Mouse (Mus musculus) urinary bladder, postnatal 25 days (tissue): ENCODE measurements at regions not wholly inside any gene's neighbourhood (a gene's known extent, or its start where the extent isn't known, plus 50 kb on each side); places are given as distances from the start of the nearest gene placed in this dataset.

Source experiments
- DNase-seq: peaks from one replicate; pipeline ENCODE4 v3.0.0; 2022; ENCODE audit warnings: low spot score

DNA sequence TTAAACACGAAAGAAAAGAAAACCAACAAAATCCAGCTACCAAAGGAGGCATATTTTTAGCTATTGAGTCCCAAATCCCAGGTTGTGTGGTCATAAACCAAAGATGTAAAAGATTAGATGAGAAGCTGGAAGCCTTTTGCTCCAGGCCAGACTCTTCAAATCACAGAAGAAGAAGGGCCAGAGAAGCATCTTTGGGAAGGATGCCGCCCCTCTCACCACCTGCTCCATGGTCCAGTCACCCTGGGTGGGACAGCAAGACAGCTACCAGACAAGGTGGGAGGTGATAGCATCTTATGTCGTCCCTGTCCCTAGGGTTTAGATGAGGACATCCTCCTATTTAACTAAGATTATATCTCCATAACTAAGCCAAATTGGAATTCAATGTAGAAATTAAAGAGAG lies 95.1 kb upstream of the Myocd start:
- no peak for DNase-seq

DNA sequence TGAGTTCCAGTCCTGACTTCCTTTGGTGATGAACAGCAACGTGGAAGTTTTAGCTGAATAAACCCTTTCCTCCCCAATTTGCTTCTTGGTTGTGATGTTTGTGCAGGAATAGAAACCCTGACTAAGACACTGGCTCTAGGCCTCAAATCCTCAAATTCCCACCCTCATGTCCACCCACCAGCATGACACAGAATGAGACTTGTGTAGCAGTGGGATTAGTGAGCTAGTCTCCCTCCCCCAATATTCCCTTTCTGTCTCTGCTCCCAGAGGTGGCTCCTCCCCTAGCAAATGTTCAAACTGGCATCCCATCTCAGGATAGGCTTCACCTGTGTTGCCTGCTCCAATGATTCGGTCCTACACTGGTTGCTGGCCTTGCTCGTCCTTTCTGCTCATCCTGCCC lies 94.1 kb upstream of the Myocd start:
- DNase-seq, result no peak

DNA sequence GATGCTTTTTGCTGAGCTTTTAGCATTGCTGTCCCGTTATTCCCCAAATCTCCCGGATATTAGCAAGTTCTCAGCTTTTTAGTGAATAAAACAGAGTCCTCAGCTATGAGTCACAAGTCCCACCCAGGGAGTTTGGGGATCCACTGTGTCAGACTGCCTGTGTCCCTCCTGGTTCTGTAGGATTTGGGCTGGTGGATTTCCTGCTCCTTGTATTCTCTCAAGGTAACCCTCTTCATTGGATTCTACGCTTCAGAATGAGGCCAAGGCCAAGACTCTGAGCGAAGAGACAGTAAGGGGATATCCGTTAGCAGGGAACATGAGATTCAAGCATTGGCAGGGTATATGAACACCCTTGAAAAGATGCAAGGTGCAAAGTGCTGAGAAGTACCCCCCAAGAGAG lies 90.9 kb upstream of the Myocd start:
- DNase-seq, result no peak

DNA sequence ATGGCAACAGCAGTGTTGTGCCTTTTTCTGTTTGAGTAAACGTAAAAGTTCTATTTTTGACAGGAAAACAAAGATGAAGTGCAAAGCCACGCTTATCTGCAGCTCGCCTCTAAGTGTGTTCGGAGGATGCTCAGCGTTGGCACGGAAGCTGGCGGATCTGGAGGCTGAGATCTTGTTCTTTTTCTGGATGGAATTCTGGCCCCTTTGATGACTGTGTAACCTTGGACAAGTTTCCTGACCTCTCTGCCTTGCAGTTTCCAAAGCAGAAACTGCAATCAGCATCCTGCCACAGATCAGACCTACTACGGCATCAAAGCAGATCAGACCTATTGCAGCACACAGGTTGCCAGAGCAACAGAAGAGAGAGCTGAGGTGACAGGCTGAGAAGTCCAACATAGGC lies 89.1 kb upstream of the Myocd start:
- no peak for DNase-seq

DNA sequence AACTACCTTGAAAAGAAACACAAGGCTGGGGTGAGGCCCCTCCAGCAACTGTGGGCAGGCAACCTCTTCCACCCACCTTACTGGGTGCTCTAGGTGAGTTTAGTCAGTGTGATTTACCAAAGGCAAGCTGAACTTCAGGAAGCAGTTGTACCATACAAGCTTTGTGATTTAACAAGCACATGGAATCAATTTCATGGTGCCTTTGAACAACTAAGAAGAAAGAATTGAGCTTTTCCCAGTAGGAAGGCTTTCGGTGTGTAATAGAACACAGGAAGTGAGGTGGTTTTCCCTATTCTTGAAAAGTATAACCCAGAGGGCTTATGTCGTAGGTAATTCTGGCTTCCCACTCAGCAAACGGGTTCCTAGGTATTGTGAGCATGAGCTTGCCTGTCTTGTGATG lies 82.7 kb upstream of the Myocd start:
- DNase-seq, result no peak

DNA sequence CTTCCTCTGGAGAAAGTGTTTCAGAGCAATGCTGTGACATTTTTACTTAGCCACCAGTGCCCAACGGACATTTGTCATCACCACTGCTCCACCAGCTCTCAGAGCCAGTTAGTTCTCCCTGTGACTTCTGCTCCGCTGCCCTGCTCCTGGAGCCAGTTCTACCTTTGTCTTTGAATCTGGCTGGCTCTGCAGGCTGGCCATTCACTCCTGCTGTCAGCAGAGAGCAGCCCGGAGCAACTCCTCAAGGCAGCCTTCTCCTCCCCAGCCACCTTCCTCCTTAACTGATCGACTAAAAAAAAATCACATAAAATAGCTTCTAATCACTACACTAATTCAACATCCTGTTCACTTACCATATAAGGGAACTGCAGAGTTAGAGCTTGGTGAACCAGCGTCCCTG lies 79.2 kb upstream of the Myocd start:
- DNase-seq, result no peak

DNA sequence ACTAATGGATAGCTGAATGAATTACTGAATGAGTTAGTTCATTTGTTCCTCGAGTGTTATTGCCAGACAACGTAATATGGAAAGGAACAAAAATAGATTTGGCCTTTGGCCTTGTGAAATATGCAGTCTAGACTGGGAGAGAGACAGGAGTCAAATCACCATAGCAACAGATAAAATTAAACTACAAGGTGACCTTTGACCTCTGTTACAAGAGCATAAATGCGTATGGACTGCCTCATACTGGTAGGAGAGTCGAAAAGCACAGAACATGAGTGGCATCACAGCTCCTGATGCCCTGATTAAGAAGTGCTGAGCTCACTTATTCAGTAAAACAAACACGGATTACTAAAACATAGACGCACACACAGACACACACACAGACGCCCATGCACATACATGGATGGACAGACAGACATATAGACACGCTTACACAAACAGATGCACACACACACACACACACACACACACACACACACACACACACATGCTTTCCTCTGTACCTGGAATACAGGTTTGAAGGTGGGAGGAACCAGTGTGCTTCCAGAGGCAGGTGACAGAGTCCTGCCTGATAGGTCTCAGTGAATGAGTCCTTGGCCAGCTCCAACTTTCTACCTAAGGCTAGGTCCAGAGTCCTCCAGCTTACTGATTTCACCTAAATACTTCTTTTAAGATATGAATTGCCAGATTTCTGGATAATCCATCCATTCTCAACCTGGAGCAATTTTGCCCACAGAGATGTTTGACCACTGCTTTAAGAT lies 72.1 kb upstream of the Myocd start:
- no peak for DNase-seq

DNA sequence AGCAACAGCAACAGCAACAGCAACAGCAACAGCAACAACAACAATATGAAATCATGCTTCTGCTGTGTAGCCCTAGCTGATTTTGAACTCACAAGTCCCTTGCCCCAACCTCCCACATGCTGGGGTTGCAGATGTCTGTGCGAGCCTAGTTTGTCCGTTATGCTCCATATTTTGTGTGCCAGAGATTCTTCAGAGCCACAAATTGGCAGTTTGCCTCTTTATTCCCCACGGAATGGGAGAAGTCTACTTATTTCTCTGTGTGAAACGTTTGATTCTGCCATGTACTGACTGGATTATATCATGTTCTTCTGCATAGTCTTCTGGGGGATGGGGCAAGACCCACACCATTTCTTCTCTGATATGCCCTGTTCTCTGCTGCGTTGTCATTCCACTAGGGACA lies 64.5 kb upstream of the Myocd start:
- DNase-seq, result no peak

DNA sequence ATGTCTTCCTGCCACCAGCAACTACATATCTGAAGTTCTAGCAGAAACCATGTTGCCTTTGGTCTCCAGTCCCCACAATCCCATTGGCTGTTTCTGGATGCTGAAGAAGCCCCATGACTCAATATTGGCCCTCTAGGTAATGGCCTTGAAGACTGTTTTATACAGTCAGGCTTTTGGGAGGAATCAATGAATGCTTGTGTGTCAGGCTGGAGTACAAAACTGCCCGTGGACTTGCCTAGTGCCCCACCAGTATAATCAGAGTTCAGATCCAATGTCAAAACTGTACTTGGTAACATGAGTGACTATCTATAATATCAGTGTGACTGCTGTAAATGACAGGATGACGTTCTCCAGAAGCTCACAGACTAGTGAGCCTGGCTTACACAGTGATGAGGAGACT lies 63.3 kb upstream of the Myocd start:
- DNase-seq, result no peak

DNA sequence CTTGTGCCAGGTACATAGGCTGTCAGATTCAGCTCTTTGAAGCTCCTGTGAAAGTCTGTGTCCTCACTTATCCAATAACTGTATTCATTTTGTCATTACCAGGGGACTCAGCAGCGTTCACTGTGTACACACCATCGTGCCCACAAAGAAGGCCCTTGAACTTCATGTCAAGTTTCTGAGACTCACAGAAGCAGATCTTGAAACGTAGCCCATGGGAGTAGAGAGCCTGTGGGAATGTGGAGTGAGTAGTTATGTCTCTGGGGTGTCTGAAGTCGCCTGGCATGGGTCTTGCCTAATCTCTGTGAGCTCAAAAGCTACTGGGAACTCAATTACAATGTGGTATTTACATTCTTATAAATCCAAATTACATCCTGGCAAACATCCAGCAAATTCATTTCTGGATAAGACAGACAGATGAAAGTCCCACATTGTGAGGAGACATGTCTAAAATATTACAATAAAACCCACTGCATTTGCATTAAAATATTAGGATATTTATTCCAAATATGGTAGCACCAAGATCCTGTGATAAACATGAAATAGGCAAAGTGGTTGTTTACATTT lies 53.2 kb upstream of the Myocd start:
- no peak for DNase-seq
